Mouse (Mus musculus) cerebellum, postnatal 36 days (tissue): ENCODE measurements around the gene Gm4924.
A peak's percentile ranks its signal among the peaks of the same experiment; 100 is the strongest.

Source experiments
- DNase-seq, 2 experiments: peaks; one replicate each; pipeline ENCODE4 v3.0.0; 2021 to 2022; ENCODE audit warnings: mixed read lengths in 2 of 2

The Gm4924 gene

DNA sequence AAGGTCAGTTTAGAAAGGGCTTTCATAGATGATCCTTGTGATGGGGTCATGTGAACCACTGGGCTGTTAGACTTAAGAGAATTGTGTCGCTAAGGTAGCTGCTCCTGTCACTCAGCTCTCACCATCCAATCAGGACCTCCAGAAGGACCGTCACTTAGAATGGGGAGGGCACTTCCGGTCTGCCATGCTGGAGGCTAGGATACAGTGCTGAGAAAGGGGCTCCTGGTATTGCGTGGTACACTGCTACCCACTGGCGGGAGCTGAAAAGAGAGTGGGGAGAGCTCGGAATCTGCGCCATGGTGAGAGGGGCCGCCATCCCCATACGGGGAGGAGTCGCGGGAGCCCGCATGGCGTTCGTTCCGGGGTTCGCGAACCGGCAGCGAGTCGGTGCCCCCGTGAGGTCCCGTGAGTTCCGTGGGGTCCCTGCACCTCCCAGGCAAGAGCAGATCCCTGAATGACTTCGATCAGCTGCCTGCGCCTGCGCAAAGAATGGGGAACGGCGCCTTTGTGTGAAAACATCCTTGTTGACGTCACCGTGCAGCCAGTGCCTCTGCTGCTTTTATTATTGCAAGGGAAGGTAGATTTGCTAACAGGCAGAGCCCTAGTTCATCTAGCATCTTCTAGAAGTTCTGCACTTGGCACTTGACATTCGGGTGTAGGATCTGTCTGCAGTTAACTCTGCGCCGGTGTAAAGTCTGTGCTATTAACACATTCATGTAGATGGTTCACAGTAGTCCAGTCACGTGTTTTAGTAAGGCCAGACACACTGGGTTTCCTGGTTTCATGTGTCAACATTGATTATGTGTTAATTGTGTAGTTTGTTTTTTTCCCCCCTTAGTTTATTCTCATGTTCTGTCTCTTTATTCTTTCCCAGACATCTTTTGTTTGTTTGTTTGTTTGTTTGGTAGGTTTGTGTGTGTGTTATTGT lies at the start of gene Gm4924:
Gene Gm4924, plus strand, starts transcription at position 173 of the 928 bp plus-strand sequence.
- peak; percentile 80 to 81 for DNase-seq

DNA sequence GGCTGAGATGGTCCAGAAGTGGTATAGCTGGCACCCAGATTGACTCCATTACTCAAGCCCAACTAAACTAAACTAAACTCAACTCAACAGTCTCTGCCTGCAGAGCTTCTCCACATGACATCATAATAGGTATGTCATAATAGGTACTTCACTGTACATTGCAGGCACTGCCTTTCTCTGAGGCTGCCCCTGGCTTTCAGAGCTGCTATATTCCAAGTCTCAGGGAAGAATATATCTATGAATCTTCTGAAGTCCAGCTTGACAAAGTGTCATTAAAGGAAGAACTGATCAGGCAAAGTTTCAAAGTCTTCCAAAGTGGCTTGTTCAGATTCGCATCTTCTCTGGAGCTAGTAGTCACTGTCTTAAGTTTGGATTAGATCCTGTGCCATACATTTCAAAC lies 37.6 kb upstream of the Gm4924 start, which contains the start of gene 4932415D10Rik:
Gene 4932415D10Rik, minus strand, starts transcription at position 101 of the 400 bp plus-strand sequence.
- DNase-seq, result no peak

DNA sequence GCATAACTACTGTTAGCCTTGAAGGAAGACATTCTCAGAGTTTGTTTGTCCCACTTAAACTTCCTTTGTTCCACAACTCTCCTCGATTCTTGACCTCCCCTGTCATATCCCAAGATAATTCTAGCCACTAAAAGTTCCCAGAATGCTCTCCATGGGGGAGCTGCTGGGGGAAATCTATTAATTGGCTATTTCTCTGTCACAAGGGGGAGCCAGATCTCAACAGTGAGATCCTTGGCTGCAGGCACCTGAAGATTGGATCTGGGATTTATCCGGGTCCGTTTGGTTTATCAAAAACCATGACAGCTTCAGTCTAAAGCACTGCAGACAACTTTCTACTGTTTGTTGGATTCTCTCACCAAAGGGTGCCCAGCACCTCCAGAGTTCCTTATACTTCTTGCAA lies 33.9 kb upstream of the Gm4924 start:
- DNase-seq, result no peak

GRCm38 (mm10) chr10:82329826-82330225 lies 24.2 kb upstream of the Gm4924 start:
- DNase-seq, result no peak

GRCm38 (mm10) chr10:82355401-82355800 lies 1.3 kb downstream of the Gm4924 start:
- DNase-seq, result no peak

DNA sequence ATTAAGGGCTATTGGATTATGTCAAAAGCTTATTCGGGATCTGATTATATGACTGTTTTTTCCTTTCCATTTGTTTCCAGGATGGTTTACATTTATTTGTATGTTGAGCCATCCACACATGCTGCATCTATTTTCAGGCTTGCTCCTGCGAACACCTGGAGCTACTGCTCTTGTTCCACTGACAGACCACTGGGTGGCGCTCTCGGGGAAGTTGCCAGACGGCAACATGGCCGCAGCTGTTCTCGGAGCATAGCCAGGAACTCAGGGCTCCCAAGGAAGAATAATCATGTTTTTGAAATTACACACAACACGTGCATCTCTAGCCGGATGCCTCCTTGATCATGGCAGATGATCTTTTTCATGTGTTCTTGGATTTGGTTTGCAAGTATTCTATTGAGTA lies 7.9 kb downstream of the Gm4924 start:
- no peak for DNase-seq

DNA sequence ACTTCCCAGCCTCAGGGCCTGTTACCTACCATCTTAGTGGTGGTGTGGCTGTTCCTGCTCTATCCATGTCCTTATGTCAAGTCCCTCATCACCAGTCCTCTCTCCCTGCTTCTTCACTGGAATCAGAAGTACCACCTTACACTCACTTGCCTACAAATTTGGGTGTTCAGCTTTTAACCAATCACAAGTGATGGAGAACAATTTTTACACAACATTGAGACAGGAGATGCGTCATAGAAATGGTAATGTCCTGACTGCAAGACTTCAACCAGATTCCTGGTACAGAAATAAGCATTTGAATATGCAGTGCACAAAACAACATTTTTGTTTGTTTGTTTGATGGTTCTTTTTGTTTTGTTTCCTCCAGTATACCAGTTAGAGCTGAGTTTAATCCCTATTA lies 28.9 kb downstream of the Gm4924 start:
- DNase-seq, result no peak

DNA sequence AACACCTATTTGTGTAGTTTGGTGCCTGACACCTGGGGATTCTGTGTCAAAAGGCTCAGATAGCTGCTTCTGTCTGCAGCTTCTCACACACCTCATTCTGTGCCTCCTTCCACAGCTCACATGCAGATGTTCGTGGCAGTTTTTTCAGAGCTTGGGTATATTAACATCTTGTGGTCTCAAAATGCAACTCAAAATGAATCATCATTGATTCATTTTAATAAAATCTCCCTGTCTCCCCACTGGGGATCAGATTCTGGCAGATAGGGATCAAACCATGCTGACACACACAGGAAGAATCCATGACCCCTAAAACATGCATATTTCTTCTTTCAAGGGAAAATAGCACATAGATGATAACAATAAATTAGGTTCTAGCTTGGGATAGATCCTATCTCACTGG lies 55.5 kb downstream of the Gm4924 start:
- DNase-seq, result no peak

GRCm38 (mm10) chr10:82423631-82424030 lies 69.6 kb downstream of the Gm4924 start:
- DNase-seq, result no peak
